8 mouse cellular contexts compared by ENCODE assay signal in genomic region chr8:105965905-105966341, GRCm38 (mm10). TPM values are rescaled to one million over a fixed set of nuclear protein-coding genes. Genes with fewer than 3 reads are reported as not detected.
DNase-seq lines count a peak whose midpoint lies in the region; ATAC-seq lines count a peak whose summit lies in the region.

TSS of gene Slc12a4 (minus strand) at chr8:105966097.

- peaks cover 19% of the 10 kb centered on the region for H3K27me3 ChIP-seq in forebrain, embryonic 11.5 days (ENCODE audit: control insufficient read depth, insufficient read depth, low read length)

- ATAC-seq in forebrain, embryonic 11.5 days (replicated peaks; ENCODE audit: low FRiP score), result peak; percentile 78

- H3K9me3 ChIP-seq in forebrain, embryonic 11.5 days (ENCODE audit: control insufficient read depth, low read length), result no peaks in the 10 kb centered on the region

- H3K27ac ChIP-seq in forebrain, embryonic 11.5 days (ENCODE audit: low read depth, low read length), result no peak within 1 kb of the TSS

- H3K4me1 ChIP-seq in forebrain, embryonic 11.5 days (replicated peaks; ENCODE audit: control insufficient read depth, insufficient read depth, low read length), result 0 out of 2 replicates have a peak, but pooled peaks cover 6% of the 10 kb centered on the region

- H3K9ac ChIP-seq in forebrain, embryonic 11.5 days (ENCODE audit: low read length), result peak within 1 kb of the TSS; percentile 62

- WGBS in forebrain, embryonic 11.5 days, result 2% methylated on average over 44 of the region's 47 CpGs

- intact Hi-C loops in heart, postnatal 25 days (cut with DNase I), result no loop called here

- peak within 1 kb of the TSS; percentile 55 for H3K4me3 ChIP-seq in forebrain, embryonic 11.5 days (ENCODE audit: low read depth, low read length)

- peak within 1 kb of the TSS; percentile 82 for H3K4me2 ChIP-seq in forebrain, embryonic 11.5 days (ENCODE audit: low read depth, low read length, severe bottlenecking)

- peak; percentile 81 for DNase-seq in CD4-positive, CD25-positive, alpha-beta regulatory T cell, adult 2 months (ENCODE audit: low read depth, low spot score)
- DNase-seq in adrenal gland, adult 8-10 months, result peak; percentile 58
- DNase-seq in forebrain, embryonic 11.5 days (ENCODE audit: low spot score), result peak; percentile 83
- DNase-seq in heart, postnatal 25 days (ENCODE audit: low spot score), result peak; percentile 78
- DNase-seq in layer of hippocampus, adult 9-11 months, result peak; percentile 43
- DNase-seq in lung, postnatal 14 days, result peak; percentile 85
- peak; percentile 84 for DNase-seq in ovary, postnatal 36 days (ENCODE audit: low spot score)
- DNase-seq in urinary bladder, adult 2 months (ENCODE audit: low spot score), result peak; percentile 71

- no peaks in the 10 kb centered on the region for H3K36me3 ChIP-seq in forebrain, embryonic 11.5 days (ENCODE audit: control insufficient read depth, insufficient read depth, low read length)

RNA-seq across cellular contexts. Expression of gene Slc12a4, which starts in this region (rescaled TPM):
- total RNA-seq in adrenal gland, adult 8-10 months (2022), result 10 to 100 TPM; 46.2 to 86.2 (median 68.3) TPM
- polyA plus RNA-seq in forebrain, embryonic 11.5 days (2014; fragmentation: Nextera tagmentation; extraction: Ambion mirVana), result 10.6 and 11.4 TPM in 2 replicates
- 10 to 100 TPM; 39.4 to 48.7 TPM for total RNA-seq in heart, postnatal 25 days (2021)
- 64.3 and 69.6 TPM in 2 replicates for polyA plus RNA-seq in urinary bladder, adult 2 months (2012; rRNA removed)
